Mouse (Mus musculus): ENCODE results near the gene Ddc.

GRCm38 (mm10) chr11:11862502-11862901 lies 35.4 kb downstream of the Ddc start:
- TF ChIP-seq POLR2A (IDR thresholded peaks at IDR 0.05; ENCODE audit: low read depth, low read length) (no peak), CTCF (IDR thresholded peaks at IDR 0.05; ENCODE audit: extremely low read depth, insufficient read length, insufficient replicate concordance, low read depth, low read length) (no peak)

Data from small intestine, adult 2 months (tissue).